Mouse (Mus musculus) liver, postnatal 0 days (tissue): ENCODE measurements around the gene Meis3.

Source experiments
- CTCF ChIP-seq: sonication (generic); IDR thresholded peaks from 2 replicates; pipeline ENCODE4 v1.5.1; 2016; ENCODE audit warnings: antibody characterized with exemption, low read depth
- EP300 ChIP-seq: IDR thresholded peaks from 2 replicates; pipeline ENCODE4 v1.6.1; 2016; ENCODE audit warnings: antibody characterized with exemption, low read depth, mild to moderate bottlenecking

DNA sequence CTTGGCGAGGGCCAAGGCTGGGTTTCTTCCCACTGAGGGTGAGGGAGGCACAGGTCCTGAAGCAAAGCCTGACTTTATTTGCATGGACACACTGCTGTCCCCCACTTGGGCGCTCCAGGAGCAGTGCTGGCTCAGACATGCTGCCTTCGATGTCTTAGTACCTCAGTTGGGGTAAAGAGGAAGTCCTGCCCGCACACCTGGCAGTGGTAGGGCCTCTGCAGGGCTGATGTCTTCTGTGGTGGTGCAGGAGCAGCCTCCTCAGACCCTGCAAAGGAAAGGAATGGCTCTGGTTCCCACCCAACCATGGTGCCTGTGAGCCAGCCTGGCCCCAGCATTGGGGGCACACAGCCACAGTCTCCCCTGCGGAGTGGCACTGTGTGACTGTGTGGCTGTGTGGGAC, 22.3 kb downstream of the Meis3 start:
- TF ChIP-seq EP300, result no peak
- no peak for TF ChIP-seq CTCF
